Mouse (Mus musculus): Measurements from ENCODE around the gene Slc43a1. TPM values are rescaled to one million over a fixed set of nuclear protein-coding genes. Genes with fewer than 3 reads are reported as not detected.

Gene Slc43a1
- polyA plus RNA-seq, 1 experiment = 2.0 TPM

- H3K79me2 ChIP-seq (ENCODE audit: control insufficient read depth, insufficient read depth) = no peaks in the 10 kb centered on the region
- peak overlapping the region; percentile 99 for H3K4me2 ChIP-seq (ENCODE audit: low read depth)
- peak overlapping the region; percentile 63 for H3ac ChIP-seq (ENCODE audit: control insufficient read depth, insufficient read length)
- H3K36me3 ChIP-seq (ENCODE audit: control insufficient read depth, insufficient read depth) = no peaks in the 10 kb centered on the region
- no peaks in the 10 kb centered on the region for H3K27me3 ChIP-seq (ENCODE audit: control insufficient read depth, insufficient read depth, insufficient read length)
- TF ChIP-seq MAX (IDR thresholded peaks at IDR 0.05; ENCODE audit: low read depth) (no peak), REST (IDR thresholded peaks at IDR 0.05; ENCODE audit: insufficient read depth, insufficient read length) (no peak), POLR2A (IDR thresholded peaks at IDR 0.05; ENCODE audit: insufficient read length, low read depth) (peak; percentile 64), MYOD1 (IDR thresholded peaks at IDR 0.05; ENCODE audit: control insufficient read depth in 1 of 3, insufficient read length in 2 of 3, low read depth in 2 of 3) (peak in 2 of 3 experiments; percentile 6 to 8), MYOG (IDR thresholded peaks at IDR 0.05; ENCODE audit: control insufficient read depth in 1 of 3, insufficient read depth in 1 of 3, insufficient read length in 2 of 3, low read depth in 2 of 3) (peak in 1 of 3 experiments; percentile 11), USF1 (IDR thresholded peaks at IDR 0.05; ENCODE audit: low read depth) (peak; percentile 85)
- H3K4me3 ChIP-seq = peak overlapping the region; percentile 55
These were observed 637 bp downstream of the Slc43a1 start for GRCm38 (mm10) chr2:84838993-84839980.

- Histone ChIP-seq H3K4me2 (ENCODE audit: low read depth) (peak overlapping the region; percentile 99), H3K36me3 (ENCODE audit: control insufficient read depth, insufficient read depth) (no peaks in the 10 kb centered on the region), H3K79me2 (ENCODE audit: control insufficient read depth, insufficient read depth) (no peaks in the 10 kb centered on the region), H3K4me3 (peak overlapping the region; percentile 55), H3K27me3 (ENCODE audit: control insufficient read depth, insufficient read depth, insufficient read length) (no peaks in the 10 kb centered on the region), H3ac (ENCODE audit: control insufficient read depth, insufficient read length) (peak overlapping the region; percentile 63)
- TF ChIP-seq TCF12 (IDR thresholded peaks at IDR 0.05; ENCODE audit: insufficient read depth, poor library complexity, severe bottlenecking) (no peak), SRF (IDR thresholded peaks at IDR 0.05; ENCODE audit: control insufficient read depth, insufficient read length, low read depth) (peak; percentile 70)
These were observed 1.5 kb downstream of the Slc43a1 start for GRCm38 (mm10) chr2:84840016-84840747.

- no peak for TF ChIP-seq POLR2A (IDR thresholded peaks at IDR 0.05; ENCODE audit: insufficient read length, low read depth)
- no peak for TF ChIP-seq MYOD1 (IDR thresholded peaks at IDR 0.05; ENCODE audit: control insufficient read depth in 1 of 3, insufficient read length in 2 of 3, low read depth in 2 of 3)
- no peak for TF ChIP-seq CEBPB (IDR thresholded peaks at IDR 0.05; ENCODE audit: insufficient read depth, poor library complexity, severe bottlenecking)
- TF ChIP-seq USF1 (IDR thresholded peaks at IDR 0.05; ENCODE audit: low read depth) = no peak
- TF ChIP-seq MYOG (IDR thresholded peaks at IDR 0.05; ENCODE audit: control insufficient read depth in 1 of 3, insufficient read depth in 1 of 3, insufficient read length in 2 of 3, low read depth in 2 of 3) = no peak
- TF ChIP-seq REST (IDR thresholded peaks at IDR 0.05; ENCODE audit: insufficient read depth, insufficient read length) = no peak
- TF ChIP-seq TCF3 (IDR thresholded peaks at IDR 0.05; ENCODE audit: insufficient read length, low read depth) = no peak
- no peak for TF ChIP-seq E2F4 (IDR thresholded peaks at IDR 0.05; ENCODE audit: insufficient read depth)
- TF ChIP-seq POLR2AphosphoS2 (IDR thresholded peaks at IDR 0.05; ENCODE audit: insufficient read length, low read depth) = no peak
- TF ChIP-seq SRF (IDR thresholded peaks at IDR 0.05; ENCODE audit: control insufficient read depth, insufficient read length, low read depth) = no peak
- peak overlapping the region; percentile 99 for H3K4me2 ChIP-seq (ENCODE audit: low read depth)
- H3ac ChIP-seq (ENCODE audit: control insufficient read depth, insufficient read length) = peak overlapping the region; percentile 63
- H3K36me3 ChIP-seq (ENCODE audit: control insufficient read depth, insufficient read depth) = no peaks in the 10 kb centered on the region
- H3K4me3 ChIP-seq = peak overlapping the region; percentile 55
- no peaks in the 10 kb centered on the region for H3K27me3 ChIP-seq (ENCODE audit: control insufficient read depth, insufficient read depth, insufficient read length)
- H3K79me2 ChIP-seq (ENCODE audit: control insufficient read depth, insufficient read depth) = no peaks in the 10 kb centered on the region
These were observed 2.3 kb downstream of the Slc43a1 start for GRCm38 (mm10) chr2:84840748-84841563.

GRCm38 (mm10) chr2:84841905-84842304, 3.3 kb downstream of the Slc43a1 start:
- Histone ChIP-seq H3K4me2 (ENCODE audit: low read depth) (no peak overlapping the region), H3ac (ENCODE audit: control insufficient read depth, insufficient read length) (no peak overlapping the region), H3K27me3 (ENCODE audit: control insufficient read depth, insufficient read depth, insufficient read length) (no peaks in the 10 kb centered on the region), H3K4me3 (no peak overlapping the region), H3K79me2 (ENCODE audit: control insufficient read depth, insufficient read depth) (no peaks in the 10 kb centered on the region), H3K36me3 (ENCODE audit: control insufficient read depth, insufficient read depth) (no peaks in the 10 kb centered on the region)
- TF ChIP-seq MYOD1 (IDR thresholded peaks at IDR 0.05; ENCODE audit: control insufficient read depth in 1 of 3, insufficient read length in 2 of 3, low read depth in 2 of 3) (no peak), MAX (IDR thresholded peaks at IDR 0.05; ENCODE audit: low read depth) (no peak), REST (IDR thresholded peaks at IDR 0.05; ENCODE audit: insufficient read depth, insufficient read length) (no peak), POLR2AphosphoS2 (IDR thresholded peaks at IDR 0.05; ENCODE audit: insufficient read length, low read depth) (no peak), E2F4 (IDR thresholded peaks at IDR 0.05; ENCODE audit: insufficient read depth) (no peak), SRF (IDR thresholded peaks at IDR 0.05; ENCODE audit: control insufficient read depth, insufficient read length, low read depth) (no peak), CEBPB (IDR thresholded peaks at IDR 0.05; ENCODE audit: insufficient read depth, poor library complexity, severe bottlenecking) (no peak), MYOG (IDR thresholded peaks at IDR 0.05; ENCODE audit: control insufficient read depth in 1 of 3, insufficient read depth in 1 of 3, insufficient read length in 2 of 3, low read depth in 2 of 3) (no peak), TCF12 (IDR thresholded peaks at IDR 0.05; ENCODE audit: insufficient read depth, poor library complexity, severe bottlenecking) (no peak), POLR2A (IDR thresholded peaks at IDR 0.05; ENCODE audit: insufficient read length, low read depth) (no peak), USF1 (IDR thresholded peaks at IDR 0.05; ENCODE audit: low read depth) (no peak), TCF3 (IDR thresholded peaks at IDR 0.05; ENCODE audit: insufficient read length, low read depth) (no peak)
